Mouse (Mus musculus) intestine, embryonic 14.5 days (tissue): Measurements from ENCODE around the gene Atp9a. TPM values are rescaled to one million over a fixed set of nuclear protein-coding genes. Genes with fewer than 3 reads are reported as not detected.
"Not testable (repeated sequence)": the region's sequence is repeated elsewhere in the genome, so short reads cannot be mapped to it uniquely, and the experiment has no call there.

Experiments
- ATAC-seq: fragments of 200-750 bp; cut with Nextera tagmentation; replicated peaks from 2 replicates; pipeline ENCODE4 v1.8.0; 2017; ENCODE audit warnings: low read depth, moderate number of reproducible peaks, moderate TSS enrichment, moderate library complexity; ENCODE audit not compliant: low FRiP score, low TSS enrichment
- DNase-seq: peaks from one replicate; pipeline ENCODE4 v3.0.0-alpha.2; 2018; ENCODE audit warnings: low spot score
- H3K27ac ChIP-seq: fragments of 300-500 bp; sonication (generic); 2 replicates; pipeline ENCODE4 v1.5.1; 2014; ENCODE audit warnings: low read depth, mild to moderate bottlenecking, control low read depth
- H3K27me3 ChIP-seq: fragments of 300-500 bp; sonication (generic); replicated peaks from 2 replicates; pipeline ENCODE4 v1.6.1; 2014; ENCODE audit warnings: low read length, control low read depth; ENCODE audit not compliant: control insufficient read depth, insufficient read depth
- H3K36me3 ChIP-seq: fragments of 300-500 bp; sonication (generic); 2 replicates; pipeline ENCODE4 v1.6.1; 2014; ENCODE audit warnings: low read length, control low read depth; ENCODE audit not compliant: control insufficient read depth, insufficient read depth
- H3K4me1 ChIP-seq: fragments of 300-500 bp; sonication (generic); replicated peaks from 2 replicates; pipeline ENCODE4 v1.6.1; 2014; ENCODE audit warnings: low read length, control low read depth, mixed read lengths; ENCODE audit not compliant: control insufficient read depth, insufficient read depth
- H3K4me2 ChIP-seq: fragments of 300-500 bp; sonication (generic); 2 replicates; pipeline ENCODE4 v1.6.1; 2014; ENCODE audit warnings: low read length
- H3K4me3 ChIP-seq: fragments of 300-500 bp; sonication (generic); 2 replicates; pipeline ENCODE4 v1.5.1; 2014; ENCODE audit warnings: low read depth, low read length, control low read depth, mixed read lengths
- H3K9ac ChIP-seq: fragments of 300-500 bp; sonication (generic); 2 replicates; pipeline ENCODE4 v1.6.1; 2014; ENCODE audit warnings: mild to moderate bottlenecking, low read length
- H3K9me3 ChIP-seq: fragments of 300-500 bp; sonication (generic); 2 replicates; pipeline ENCODE4 v1.6.1; 2016; ENCODE audit warnings: low read length, control low read depth; ENCODE audit not compliant: control insufficient read depth
- WGBS: fragments of 180-500 bp; shearing (Covaris S2); extraction: QIAGEN DNeasy Blood & Tissue Kit; methylation state at CpG from one replicate; pipeline ENCODE4 v1.1.7; 2014; 5-methylcytosine and 5-hydroxymethylcytosine counted together
- polyA plus RNA-seq: library from polyadenylated mRNA; unstranded; fragments of >200 nt; fragmentation: Nextera tagmentation; extraction: Ambion mirVana; gene quantifications from 2 replicates; pipeline ENCODE4 v1.2.1, GENCODE M21; 2014

Atp9a gene
- polyA plus RNA-seq, 1 experiment from 2014 or later, result 15.6 TPM

DNA sequence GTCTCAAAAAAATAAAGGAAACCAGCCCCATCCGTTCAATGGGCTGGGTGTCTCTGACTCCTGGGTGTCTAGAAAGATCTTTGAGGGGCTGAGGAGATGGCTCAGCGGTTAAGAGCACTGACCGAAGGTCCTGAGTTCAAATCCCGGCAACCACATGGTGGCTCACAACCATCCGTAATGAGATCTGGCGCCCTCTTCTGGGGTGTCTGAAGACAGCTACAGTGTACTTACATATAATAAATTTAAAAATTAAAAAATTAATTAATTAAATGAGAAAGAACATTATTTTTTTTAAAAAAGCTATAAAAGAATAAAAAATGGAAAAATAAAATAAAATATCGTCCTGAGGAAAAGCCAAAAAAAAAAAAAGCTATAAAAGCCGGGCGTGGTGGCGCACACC lies 2.2 kb upstream of the Atp9a start:
- not testable (repeated sequence) for ATAC-seq, H3K27me3 ChIP-seq

DNA sequence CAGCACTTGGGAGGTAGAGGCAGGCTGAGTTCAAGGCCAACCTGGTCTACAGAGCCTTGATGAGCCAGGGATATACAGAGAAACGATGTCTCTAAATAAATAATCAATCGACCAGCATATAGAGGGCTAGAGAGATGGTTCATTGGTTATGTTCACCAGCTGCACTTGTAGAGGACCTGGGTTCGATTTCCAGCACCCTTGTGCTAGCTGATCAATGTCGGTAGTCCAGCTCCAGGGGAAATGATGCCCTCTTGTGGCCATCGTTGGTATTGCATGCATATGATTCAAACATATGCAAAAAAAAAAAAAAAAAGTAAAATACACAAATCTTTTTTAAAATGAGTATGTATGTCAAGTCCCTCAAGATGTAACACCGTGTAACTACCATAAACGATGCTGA lies 440 bp upstream of the Atp9a start:
- Histone ChIP-seq H3K4me2 (peak overlapping the region; percentile 63), H3K9ac (no peak overlapping the region), H3K27ac (no peak overlapping the region), H3K4me3 (peak overlapping the region; percentile 74), H3K27me3 (no peaks in the 10 kb centered on the region), H3K4me1 (no peaks in the 10 kb centered on the region), H3K36me3 (no peaks in the 10 kb centered on the region), H3K9me3 (no peaks in the 10 kb centered on the region; the same call in 1 of the 2 replicates)
- ATAC-seq (no peak), DNase-seq (peak; percentile 87)
- 19% methylated on average over 7 of the region's 7 CpGs for WGBS

More for the DNA sequence above, 2.2 kb upstream of the Atp9a start:
- H3K9me3 ChIP-seq, H3K4me1 ChIP-seq, H3K4me3 ChIP-seq, H3K27ac ChIP-seq, H3K36me3 ChIP-seq, H3K4me2 ChIP-seq, H3K9ac ChIP-seq, DNase-seq: not testable (repeated sequence)
- WGBS, result 82% methylated on average over 10 of the region's 10 CpGs

DNA sequence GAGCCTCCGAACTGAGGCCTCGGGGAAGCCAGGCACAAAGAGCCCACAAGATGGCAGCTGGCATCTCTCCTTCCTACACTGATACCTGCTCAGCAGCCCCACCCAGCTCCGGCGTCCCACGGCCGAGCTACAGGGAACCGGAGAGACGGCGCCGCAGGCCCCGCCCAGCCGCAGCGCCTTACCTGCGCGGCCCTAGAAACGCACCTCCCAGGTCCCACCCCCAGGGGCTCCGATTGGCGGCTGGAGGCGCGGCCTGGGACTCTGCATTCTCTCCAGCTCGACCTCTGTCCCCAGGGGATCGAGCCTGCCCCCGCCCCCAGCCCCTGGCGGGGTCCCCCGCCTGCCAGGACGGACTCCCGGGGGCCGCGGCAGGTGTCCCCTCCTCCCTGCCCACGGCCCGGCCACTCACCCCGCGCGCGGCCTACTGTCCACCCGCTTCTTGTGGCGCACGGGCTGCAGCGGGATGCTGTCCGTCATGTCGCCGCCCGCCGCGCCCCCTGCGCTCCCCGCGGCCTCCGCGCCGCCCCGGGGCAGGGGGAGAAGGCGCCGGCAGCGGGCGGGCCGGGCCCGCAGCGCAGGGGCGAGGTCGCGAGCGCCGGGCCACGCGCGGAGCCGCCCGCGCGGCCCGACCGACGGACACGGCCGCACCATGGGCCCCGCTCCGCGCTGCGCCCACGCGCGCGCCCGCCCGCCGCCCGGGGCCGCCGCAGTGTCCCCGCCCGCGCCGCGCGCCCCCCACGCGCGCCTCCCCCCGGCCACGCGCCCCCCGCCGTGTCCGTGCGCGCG lies 743 bp downstream of the Atp9a start:
- peak; percentile 91 for DNase-seq
- Histone ChIP-seq H3K4me2 (peak overlapping the region; percentile 63), H3K27ac (peak overlapping the region; percentile 77), H3K27me3 (no peaks in the 10 kb centered on the region), H3K4me3 (peak overlapping the region; percentile 74), H3K4me1 (no peaks in the 10 kb centered on the region), H3K9me3 (no peaks in the 10 kb centered on the region; the same call in 1 of the 2 replicates), H3K9ac (peak overlapping the region; percentile 75), H3K36me3 (no peaks in the 10 kb centered on the region)
- peak; percentile 93 for ATAC-seq
- under 1% methylated on average over 46 of the region's 108 CpGs for WGBS

DNA sequence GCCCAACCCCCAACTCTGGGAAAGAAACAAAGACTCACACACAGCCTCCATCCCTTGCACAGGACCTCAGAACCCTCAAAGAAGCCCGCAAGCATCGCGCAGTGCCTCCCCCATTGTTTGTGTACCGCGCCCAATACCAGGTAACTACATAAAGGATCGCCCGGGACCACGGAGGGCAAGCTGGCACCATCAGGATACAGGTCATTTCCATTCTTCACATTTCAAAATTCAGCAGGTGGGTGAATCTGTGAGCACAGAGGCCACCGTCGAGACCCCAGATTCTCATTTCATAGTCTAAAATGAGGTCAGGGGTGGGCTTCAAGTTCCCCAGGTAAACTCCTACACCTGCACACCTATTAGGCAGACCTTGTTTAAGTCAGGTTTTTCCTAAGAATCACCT lies 1.7 kb downstream of the Atp9a start:
- 81% methylated on average over 10 of the region's 10 CpGs for WGBS
- no peak for ATAC-seq

DNA sequence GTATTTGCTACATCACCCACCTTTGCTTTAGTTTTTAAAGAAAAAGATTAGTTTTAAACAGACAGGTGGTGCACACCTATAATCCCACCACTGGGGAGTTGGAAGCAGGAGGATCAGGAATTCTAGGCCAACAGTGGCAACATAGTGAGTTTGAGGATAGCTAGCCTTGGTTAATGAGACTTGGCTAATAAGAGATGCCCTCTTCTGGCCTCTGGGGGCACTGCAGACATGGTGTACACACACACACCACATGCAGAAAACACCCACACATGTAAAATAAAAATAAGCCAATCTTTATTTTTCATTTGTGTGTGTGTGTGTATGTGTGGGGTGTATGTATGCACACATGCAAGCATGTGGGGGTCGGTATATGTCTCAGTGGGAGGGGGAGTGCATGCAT lies 3.4 kb downstream of the Atp9a start:
- DNase-seq, result no peak
- Histone ChIP-seq H3K4me1 (0 out of 2 replicates have a peak, but pooled peaks cover 4% of the 10 kb centered on the region), H3K9ac (no peak overlapping the region), H3K27ac (no peak overlapping the region), H3K4me2 (no peak overlapping the region), H3K4me3 (no peak overlapping the region), H3K36me3 (no peaks in the 10 kb centered on the region), H3K9me3 (no peaks in the 10 kb centered on the region; the same call in 1 of the 2 replicates), H3K27me3 (no peaks in the 10 kb centered on the region)
- no peak for ATAC-seq
- 96% methylated on average over 1 of the region's 1 CpGs for WGBS

More for the DNA sequence above, 1.7 kb downstream of the Atp9a start:
- Histone ChIP-seq H3K4me2 (peak overlapping the region; percentile 63), H3K36me3 (no peaks in the 10 kb centered on the region), H3K4me1 (no peaks in the 10 kb centered on the region), H3K9me3 (no peaks in the 10 kb centered on the region; the same call in 1 of the 2 replicates), H3K9ac (peak overlapping the region; percentile 75; the same call in 1 of the 2 replicates), H3K27ac (peak overlapping the region; percentile 77; the same call in 1 of the 2 replicates), H3K27me3 (no peaks in the 10 kb centered on the region), H3K4me3 (peak overlapping the region; percentile 74)
- DNase-seq, result no peak

DNA sequence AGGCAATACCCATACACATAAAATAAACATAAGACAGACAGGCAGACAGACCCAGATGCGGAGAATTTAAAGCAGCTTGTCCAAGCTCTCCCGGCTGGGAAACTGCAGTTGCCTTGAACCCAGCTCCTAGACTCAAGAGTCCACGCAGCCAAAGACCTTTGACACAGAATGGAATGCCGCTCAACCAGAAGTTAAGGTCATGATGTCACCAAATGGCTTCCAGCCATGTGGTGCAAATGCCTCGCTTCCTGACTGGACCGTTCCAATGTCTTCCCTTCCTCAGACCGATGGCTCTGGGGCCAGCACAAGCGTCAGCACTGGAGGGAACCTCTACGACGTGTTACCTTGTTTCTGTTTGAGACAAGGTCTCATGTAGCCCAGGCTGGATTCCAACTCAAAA lies 4.3 kb downstream of the Atp9a start:
- Histone ChIP-seq H3K4me3 (no peak overlapping the region), H3K27me3 (no peaks in the 10 kb centered on the region), H3K4me1 (0 out of 2 replicates have a peak, but pooled peaks cover 5% of the 10 kb centered on the region), H3K36me3 (no peaks in the 10 kb centered on the region), H3K9me3 (no peaks in the 10 kb centered on the region; the same call in 1 of the 2 replicates), H3K4me2 (no peak overlapping the region), H3K9ac (no peak overlapping the region), H3K27ac (no peak overlapping the region)
- 79% methylated on average over 10 of the region's 10 CpGs for WGBS
- no peak for ATAC-seq
- DNase-seq, result no peak

DNA sequence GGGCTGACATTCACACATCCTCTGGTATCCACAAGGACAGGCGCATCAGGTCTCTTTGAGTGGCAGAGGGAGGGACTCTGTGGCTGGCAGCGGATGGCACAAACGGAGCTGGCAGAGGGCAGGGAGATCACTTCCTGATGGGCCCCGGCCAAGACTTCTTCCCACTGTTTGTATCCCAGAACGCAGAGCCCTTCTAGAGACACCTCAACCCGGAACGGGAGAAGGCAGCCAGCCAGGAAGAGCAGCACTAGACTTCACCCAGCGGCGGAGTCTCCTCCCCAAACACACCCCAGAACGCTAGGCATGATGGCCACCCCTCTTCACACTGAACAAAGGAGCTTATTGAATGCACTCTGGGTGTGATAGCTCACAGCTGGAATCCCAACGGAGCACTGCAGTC lies 8.2 kb downstream of the Atp9a start:
- Histone ChIP-seq H3K9me3 (no peaks in the 10 kb centered on the region), H3K27ac (no peak overlapping the region), H3K9ac (no peak overlapping the region), H3K4me1 (0 out of 2 replicates have a peak, but pooled peaks cover 5% of the 10 kb centered on the region), H3K27me3 (no peaks in the 10 kb centered on the region), H3K4me2 (no peak overlapping the region), H3K4me3 (no peak overlapping the region), H3K36me3 (no peaks in the 10 kb centered on the region)
- ATAC-seq (no peak), DNase-seq (no peak)
- 47% methylated on average over 11 of the region's 11 CpGs for WGBS

DNA sequence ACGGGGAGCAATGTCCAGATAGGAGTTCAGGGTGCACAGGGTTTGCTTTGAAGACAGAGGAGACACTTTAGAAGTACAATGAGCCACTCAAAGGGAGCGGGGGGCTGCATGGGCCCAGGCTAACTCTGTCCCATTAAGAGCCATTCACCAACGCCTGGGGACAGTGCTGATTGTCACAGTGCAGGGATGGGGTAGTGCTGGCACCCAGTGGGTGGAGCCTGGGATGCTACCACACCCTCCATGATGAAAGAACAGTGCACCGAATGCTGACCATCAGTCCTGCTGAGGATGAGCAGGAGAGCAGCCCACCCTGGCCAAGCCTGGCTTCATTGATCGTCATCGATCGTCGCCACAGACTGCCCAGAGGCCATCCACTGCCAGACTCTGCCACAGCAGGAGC lies 11.0 kb downstream of the Atp9a start:
- no peak for DNase-seq
- 86% methylated on average over 8 of the region's 8 CpGs for WGBS
- Histone ChIP-seq H3K4me2 (no peak overlapping the region), H3K27ac (no peak overlapping the region), H3K4me1 (peaks cover 10% of the 10 kb centered on the region), H3K9me3 (no peaks in the 10 kb centered on the region), H3K4me3 (no peak overlapping the region), H3K27me3 (no peaks in the 10 kb centered on the region), H3K9ac (no peak overlapping the region), H3K36me3 (no peaks in the 10 kb centered on the region)
- ATAC-seq, result no peak

DNA sequence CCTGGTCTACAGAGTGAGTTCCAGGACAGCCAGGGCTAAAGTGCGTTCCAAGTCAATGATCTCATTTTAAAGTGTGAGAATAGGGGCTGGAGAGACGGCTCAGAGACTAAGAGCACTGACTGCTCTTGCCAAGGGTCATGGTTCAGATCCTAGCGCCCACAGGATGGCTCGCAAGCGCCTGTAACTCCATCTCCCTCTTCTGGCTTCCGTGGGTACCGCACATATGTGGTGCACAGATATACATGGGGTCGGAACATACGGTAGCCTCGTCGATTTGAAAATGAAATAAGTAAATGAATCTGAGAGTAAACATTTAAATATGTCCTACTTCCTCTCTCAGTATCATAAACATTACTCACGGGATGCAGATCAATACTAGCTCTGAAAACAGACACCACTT lies 12.5 kb downstream of the Atp9a start:
- H3K36me3 ChIP-seq, result no peaks in the 10 kb centered on the region
- DNase-seq (no peak), ATAC-seq (no peak)
- 85% methylated on average over 12 of the region's 12 CpGs for WGBS
- H3K4me2 ChIP-seq, result no peak overlapping the region
- H3K4me3 ChIP-seq, result no peak overlapping the region
- no peak overlapping the region for H3K9ac ChIP-seq
- H3K9me3 ChIP-seq, result no peaks in the 10 kb centered on the region
- H3K4me1 ChIP-seq, result peaks cover 15% of the 10 kb centered on the region
- H3K27ac ChIP-seq, result no peak overlapping the region
- H3K27me3 ChIP-seq, result no peaks in the 10 kb centered on the region
